Mouse (Mus musculus) liver, postnatal 0 days (tissue): ENCODE measurements around the gene Fam173a. TPM values are rescaled to one million over a fixed set of nuclear protein-coding genes. Genes with fewer than 3 reads are reported as not detected.

Experiments used
- ATAC-seq: fragments of 200-750 bp; cut with Nextera tagmentation; 2 replicates; pipeline ENCODE4 v1.8.0; 2017; ENCODE audit warnings: mild to moderate bottlenecking, moderate library complexity
- DNase-seq: peaks from one replicate; pipeline ENCODE4 v3.0.0-alpha.2; 2016
- H3K27ac ChIP-seq: fragments of 300-500 bp; sonication (generic); 2 replicates; pipeline ENCODE4 v1.5.1; 2014; ENCODE audit warnings: antibody characterized with exemption, moderate library complexity, mild to moderate bottlenecking, low read depth
- H3K27me3 ChIP-seq: fragments of 300-500 bp; sonication (generic); 2 replicates; pipeline ENCODE4 v1.6.1; 2014; ENCODE audit warnings: low read length, control low read depth, mixed read lengths; ENCODE audit not compliant: insufficient read depth
- H3K36me3 ChIP-seq: fragments of 300-500 bp; sonication (generic); replicated peaks from 2 replicates; pipeline ENCODE4 v1.6.1; 2014; ENCODE audit warnings: mild to moderate bottlenecking, control low read depth, low read length, moderate library complexity, mixed read lengths; ENCODE audit not compliant: insufficient read depth
- H3K4me1 ChIP-seq: fragments of 300-500 bp; sonication (generic); 2 replicates; pipeline ENCODE4 v1.6.1; 2014; ENCODE audit warnings: antibody characterized with exemption, mild to moderate bottlenecking, control low read depth; ENCODE audit not compliant: insufficient read depth
- H3K4me2 ChIP-seq: fragments of 300-500 bp; sonication (generic); 2 replicates; pipeline ENCODE4 v1.6.1; 2014; ENCODE audit warnings: low read depth, mild to moderate bottlenecking, low read length, moderate library complexity, mixed read lengths
- H3K4me3 ChIP-seq: fragments of 300-500 bp; sonication (generic); 2 replicates; pipeline ENCODE4 v1.5.1; 2014; ENCODE audit warnings: low read depth, low read length
- H3K9ac ChIP-seq: fragments of 300-500 bp; sonication (generic); replicated peaks from 2 replicates; pipeline ENCODE4 v1.6.1; 2014; ENCODE audit warnings: mild to moderate bottlenecking, moderate library complexity
- H3K9me3 ChIP-seq: fragments of 300-500 bp; sonication (generic); 2 replicates; pipeline ENCODE4 v1.6.1; 2016; ENCODE audit warnings: mild to moderate bottlenecking, control low read depth, low read length, mixed read lengths
- CTCF ChIP-seq: sonication (generic); IDR thresholded peaks from 2 replicates; pipeline ENCODE4 v1.5.1; 2016; ENCODE audit warnings: antibody characterized with exemption, low read depth
- EP300 ChIP-seq: IDR thresholded peaks from 2 replicates; pipeline ENCODE4 v1.6.1; 2016; ENCODE audit warnings: antibody characterized with exemption, low read depth, mild to moderate bottlenecking
- WGBS: fragments of 180-500 bp; shearing (Covaris S2); extraction: QIAGEN DNeasy Blood & Tissue Kit; methylation state at CpG from one replicate; pipeline ENCODE4 v1.1.7; 2014; ENCODE audit not compliant: insufficient replicate concordance; 5-methylcytosine and 5-hydroxymethylcytosine counted together
- polyA plus RNA-seq: library from polyadenylated mRNA; unstranded; fragments of >200 nt; fragmentation: Nextera tagmentation; extraction: Ambion mirVana; gene quantifications from 2 replicates; pipeline ENCODE4 v1.2.1, GENCODE M21; 2015

Gene Fam173a
- polyA plus RNA-seq, 1 experiment from 2014 or later = 51.6 TPM

- DNase-seq (no peak), ATAC-seq (no peak)
- Histone ChIP-seq H3K27ac (no peak overlapping the region), H3K9ac (no peak overlapping the region), H3K4me1 (no peaks in the 10 kb centered on the region), H3K9me3 (no peaks in the 10 kb centered on the region), H3K27me3 (peaks cover 17% of the 10 kb centered on the region), H3K4me3 (no peak overlapping the region), H3K36me3 (no peaks in the 10 kb centered on the region), H3K4me2 (no peak overlapping the region)
- WGBS = 15% methylated on average over 10 of the region's 10 CpGs
- TF ChIP-seq EP300 (no peak), CTCF (no peak)
Observed at GRCm38 (mm10) chr17:25802825-25803517, 10.3 kb upstream of the Fam173a start.

GRCm38 (mm10) chr17:25801029-25801428, 8.3 kb upstream of the Fam173a start:
- H3K27me3 ChIP-seq = 0 out of 2 replicates have a peak, but pooled peaks cover 8% of the 10 kb centered on the region
- H3K4me1 ChIP-seq = peaks cover 9% of the 10 kb centered on the region
- ATAC-seq = peak; percentile 40; the same call in 1 of the 2 replicates
- H3K9me3 ChIP-seq = no peaks in the 10 kb centered on the region
- no peak overlapping the region for H3K27ac ChIP-seq
- no peak overlapping the region for H3K4me3 ChIP-seq
- no peak for TF ChIP-seq EP300
- peak; percentile 93 for TF ChIP-seq CTCF
- no peak overlapping the region for H3K4me2 ChIP-seq
- peak; percentile 65 for DNase-seq
- H3K36me3 ChIP-seq = no peaks in the 10 kb centered on the region
- H3K9ac ChIP-seq = no peak overlapping the region
- WGBS = 2% methylated on average over 6 of the region's 6 CpGs

- Histone ChIP-seq H3K27me3 (0 out of 2 replicates have a peak, but pooled peaks cover 4% of the 10 kb centered on the region), H3K36me3 (no peaks in the 10 kb centered on the region), H3K4me2 (peak within 1 kb of the TSS; percentile 98), H3K4me3 (peak within 1 kb of the TSS; percentile 89), H3K27ac (no peak within 1 kb of the TSS), H3K9ac (peak within 1 kb of the TSS; percentile 72), H3K4me1 (peaks cover 22% of the 10 kb centered on the region), H3K9me3 (no peaks in the 10 kb centered on the region)
- WGBS = under 1% methylated on average over 34 of the region's 35 CpGs
- peak; percentile 91 for DNase-seq
- TF ChIP-seq CTCF = no peak
- no peak for TF ChIP-seq EP300
- ATAC-seq = peak; percentile 67
Observed at GRCm38 (mm10) chr17:25796951-25797369, 4.3 kb upstream of the Fam173a start, which contains the start of gene Metrn. Metrn (minus strand) TSS chr17:25797136.

GRCm38 (mm10) chr17:25796211-25796771, 3.6 kb upstream of the Fam173a start:
- Histone ChIP-seq H3K9me3 (no peaks in the 10 kb centered on the region), H3K9ac (peak overlapping the region; percentile 72), H3K27me3 (0 out of 2 replicates have a peak, but pooled peaks cover 1% of the 10 kb centered on the region), H3K4me1 (peaks cover 25% of the 10 kb centered on the region), H3K4me3 (peak overlapping the region; percentile 89), H3K36me3 (no peaks in the 10 kb centered on the region), H3K27ac (no peak overlapping the region), H3K4me2 (peak overlapping the region; percentile 98)
- peak; percentile 1; the same call in 1 of the 2 replicates for ATAC-seq
- WGBS = under 1% methylated on average over 37 of the region's 37 CpGs
- TF ChIP-seq CTCF (no peak), EP300 (no peak)
- DNase-seq = no peak

GRCm38 (mm10) chr17:25795609-25796092, 3.0 kb upstream of the Fam173a start, which contains the start of gene AC134908.4:
AC134908.4 (minus strand) TSS chr17:25795659.
- peak within 1 kb of the TSS; percentile 72 for H3K9ac ChIP-seq
- WGBS = 46% methylated on average over 6 of the region's 6 CpGs
- H3K4me1 ChIP-seq = peaks cover 27% of the 10 kb centered on the region
- no peak within 1 kb of the TSS for H3K27ac ChIP-seq
- no peaks in the 10 kb centered on the region for H3K27me3 ChIP-seq
- DNase-seq (no peak), ATAC-seq (no peak)
- no peaks in the 10 kb centered on the region for H3K36me3 ChIP-seq
- peak within 1 kb of the TSS; percentile 89 for H3K4me3 ChIP-seq
- peak within 1 kb of the TSS; percentile 98 for H3K4me2 ChIP-seq
- TF ChIP-seq EP300 (no peak), CTCF (no peak)
- no peaks in the 10 kb centered on the region for H3K9me3 ChIP-seq

- H3K4me3 ChIP-seq = no peak overlapping the region
- 86% methylated on average over 17 of the region's 17 CpGs for WGBS
- ATAC-seq (no peak), DNase-seq (no peak)
- H3K36me3 ChIP-seq = no peaks in the 10 kb centered on the region
- H3K4me1 ChIP-seq = peaks cover 27% of the 10 kb centered on the region
- no peak overlapping the region for H3K9ac ChIP-seq
- H3K27ac ChIP-seq = no peak overlapping the region
- TF ChIP-seq CTCF = no peak
- no peak for TF ChIP-seq EP300
- H3K9me3 ChIP-seq = no peaks in the 10 kb centered on the region
- no peaks in the 10 kb centered on the region for H3K27me3 ChIP-seq
- no peak overlapping the region for H3K4me2 ChIP-seq
Observed at GRCm38 (mm10) chr17:25794998-25795397, 2.3 kb upstream of the Fam173a start.
